Mouse (Mus musculus) embryo, embryonic 9.5 days (tissue): ENCODE data around the gene Kirrel2.
"Not testable (repeated sequence)": the region's sequence is repeated elsewhere in the genome, so short reads cannot be mapped to it uniquely, and the experiment has no call there.

ENCODE experiments used
- DNase-seq: peaks from one replicate; pipeline ENCODE4 v3.0.0-alpha.2; 2017; ENCODE audit errors: extremely low spot score

The Kirrel2 gene

DNA sequence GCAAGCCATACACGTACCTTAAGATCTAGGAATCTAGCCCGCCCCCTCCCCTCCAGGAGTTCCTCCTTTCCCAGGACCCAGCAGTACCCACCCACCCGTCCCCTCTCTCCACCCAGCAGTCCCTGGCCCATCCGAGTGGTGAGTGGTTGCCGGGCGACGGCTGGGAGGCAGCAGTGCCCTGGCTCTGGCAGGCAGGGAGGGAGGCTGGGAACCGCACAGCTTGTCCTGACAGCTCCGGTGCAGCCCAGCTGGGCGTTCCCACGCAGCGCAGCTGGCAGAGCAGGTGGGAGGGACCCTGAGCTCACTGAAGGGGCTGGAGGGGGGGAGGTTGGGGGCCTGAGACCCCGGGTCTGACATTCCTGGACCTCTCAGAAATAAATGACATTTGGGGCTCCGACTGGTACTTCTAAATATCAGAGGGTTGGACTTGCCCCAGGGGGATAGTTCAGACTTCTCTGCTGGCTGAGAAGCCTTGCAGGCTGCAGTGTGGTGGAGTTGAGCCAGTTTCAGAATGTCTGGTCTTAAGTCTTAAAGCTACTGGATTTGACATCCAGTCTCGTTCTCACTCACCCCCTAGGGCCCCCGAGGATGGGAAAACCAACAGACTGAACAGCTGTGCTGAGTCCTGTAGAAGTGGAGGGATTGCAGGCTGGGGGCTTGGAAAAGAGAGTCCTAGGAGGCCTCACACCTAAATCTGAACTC is at the start of gene Kirrel2, which contains the start of gene Nphs1:
Gene Kirrel2, minus strand, starts transcription at position 62 of the 702 bp plus-strand sequence.
Gene Nphs1, plus strand, starts transcription at position 687 of the 702 bp plus-strand sequence.
- peak; percentile 48 for DNase-seq

DNA sequence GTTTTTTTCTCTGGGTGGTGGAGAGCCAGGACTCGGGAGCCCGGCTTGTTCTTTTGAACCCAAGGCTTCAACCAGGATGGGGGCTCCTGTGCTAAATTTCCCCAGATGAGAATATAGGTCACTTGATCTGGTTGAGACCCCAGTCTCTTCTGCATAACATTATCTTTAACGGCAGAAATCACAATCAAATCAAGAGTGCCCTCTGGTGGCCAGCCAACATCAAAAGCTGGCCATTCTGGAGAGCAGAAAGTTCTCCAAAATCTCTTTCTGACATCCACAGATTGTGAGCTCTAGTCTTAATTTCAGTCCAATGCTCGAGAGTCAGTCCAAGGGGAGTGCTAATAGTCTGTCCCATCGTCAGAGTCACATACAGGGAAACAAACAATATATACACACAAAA is 43.7 kb upstream of the Kirrel2 start:
- not testable (repeated sequence) for DNase-seq

- not testable (repeated sequence) for DNase-seq
Measured at GRCm38 (mm10) chr7:30495506-30496042, 38.1 kb upstream of the Kirrel2 start.

DNA sequence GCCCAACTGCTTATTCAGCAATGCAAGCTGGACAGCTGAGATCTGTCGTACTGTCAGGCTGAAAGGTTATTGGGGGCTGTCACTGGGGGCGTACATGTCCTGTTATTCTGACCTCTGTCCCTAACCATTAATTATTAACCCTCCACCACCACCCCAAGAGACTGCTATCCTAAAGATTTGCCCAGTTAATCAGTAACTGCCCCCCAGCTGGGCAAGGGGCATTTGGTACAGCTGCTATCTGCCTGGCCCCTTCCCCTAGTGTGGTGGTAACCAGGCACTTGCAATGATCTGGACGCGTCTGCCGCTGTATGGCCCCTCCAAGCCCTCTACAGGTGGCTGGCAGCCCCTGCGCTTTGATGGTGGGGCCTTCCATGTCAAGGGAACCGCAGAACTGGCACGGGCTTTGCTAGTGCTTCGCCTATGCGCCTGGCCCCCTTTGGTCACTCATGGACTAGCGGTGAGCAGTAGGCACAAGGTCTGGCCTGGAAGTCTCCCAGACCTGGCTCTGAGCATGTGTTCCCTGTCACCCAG is 36.0 kb upstream of the Kirrel2 start, which contains the start of gene Prodh2:
Gene Prodh2, plus strand, starts transcription at position 222 of the 531 bp plus-strand sequence.
- DNase-seq, result no peak

- DNase-seq, result peak; percentile 56
Measured at GRCm38 (mm10) chr7:30492765-30493164, 35.3 kb upstream of the Kirrel2 start.

DNA sequence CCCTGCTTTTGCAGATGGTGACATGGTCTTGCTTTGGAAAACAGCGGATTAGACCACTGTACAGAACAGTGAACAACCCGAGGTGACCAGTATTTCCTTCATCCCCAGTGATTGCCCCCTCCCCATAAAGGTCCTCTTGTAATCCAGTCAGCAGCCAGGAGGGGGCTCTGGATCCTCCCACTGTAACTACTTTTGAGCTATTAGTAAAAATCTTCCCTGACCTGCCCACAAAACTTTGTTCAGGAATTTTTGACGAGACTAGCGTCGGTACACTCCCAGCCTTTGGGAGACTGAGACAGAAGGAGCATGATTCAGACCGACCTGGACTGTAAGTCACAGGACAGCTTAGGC is 33.4 kb upstream of the Kirrel2 start:
- no peak for DNase-seq

GRCm38 (mm10) chr7:30490251-30490956 is 32.9 kb upstream of the Kirrel2 start:
- peak; percentile 44 for DNase-seq

GRCm38 (mm10) chr7:30484250-30484649 is 26.8 kb upstream of the Kirrel2 start:
- peak; percentile 45 for DNase-seq

DNA sequence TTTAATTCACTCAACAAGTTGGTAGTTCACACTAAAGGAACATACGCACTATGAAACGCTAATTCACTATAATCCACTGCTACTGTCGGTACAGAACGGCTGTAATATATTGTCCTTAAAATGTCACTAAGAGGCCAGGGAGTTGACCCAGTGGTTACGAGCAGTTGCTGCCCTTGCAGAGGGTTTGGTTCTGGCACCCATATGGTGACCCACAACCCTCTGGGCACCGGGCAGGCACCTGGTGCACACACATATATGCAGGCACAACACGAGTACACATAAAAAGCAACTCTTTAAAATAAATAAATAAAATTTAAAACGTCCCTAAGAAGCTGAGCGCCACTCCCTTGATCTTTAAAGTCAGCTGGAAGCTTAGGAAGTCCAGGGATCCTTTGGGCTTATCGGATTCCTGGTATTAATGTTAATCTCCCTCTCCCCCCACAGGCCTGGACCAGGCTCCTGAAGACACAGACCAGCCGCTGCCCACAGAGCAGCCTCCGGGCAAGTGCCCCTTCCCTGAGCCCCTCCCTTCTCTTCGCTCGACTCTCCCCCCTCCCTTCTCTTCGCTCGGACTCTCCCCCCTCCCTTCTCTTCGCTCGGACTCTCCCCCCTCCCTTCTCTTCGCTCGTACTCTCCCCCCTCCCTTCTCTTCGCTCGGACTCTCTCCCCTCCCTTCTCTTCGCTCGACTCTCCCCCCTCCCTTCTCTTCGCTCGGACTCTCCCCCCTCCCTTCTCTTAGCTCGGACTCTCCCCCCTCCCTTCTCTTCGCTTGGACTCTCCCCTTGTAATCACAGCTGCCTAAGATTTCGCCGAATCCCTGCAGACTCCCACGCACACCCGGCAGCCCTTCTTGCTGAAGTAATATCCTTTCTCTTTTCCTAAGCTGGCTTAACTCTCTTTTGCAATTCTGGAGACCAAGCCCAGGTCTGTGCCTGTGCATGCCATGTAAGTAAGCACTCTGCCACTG is 20.2 kb upstream of the Kirrel2 start:
- DNase-seq, result no peak

DNA sequence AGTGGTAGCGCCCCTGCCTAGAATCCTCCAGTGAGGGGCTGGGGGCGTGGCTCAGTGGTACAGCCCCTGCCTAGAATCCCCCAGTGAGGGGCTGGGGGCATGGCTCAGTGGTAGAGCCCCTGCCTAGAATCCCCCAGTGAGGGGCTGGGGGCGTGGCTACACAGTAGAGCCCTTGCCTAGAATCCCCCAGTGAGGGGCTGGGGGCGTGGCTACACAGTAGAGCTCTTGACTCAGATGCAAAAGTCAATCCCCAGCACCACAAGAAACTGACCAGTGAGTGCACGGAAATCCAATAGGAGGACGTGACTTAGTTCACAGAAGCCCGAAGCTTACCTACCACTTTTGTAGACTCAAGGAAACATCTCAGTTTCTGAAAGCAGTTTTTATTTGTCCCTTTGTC is 18.6 kb upstream of the Kirrel2 start:
- not testable (repeated sequence) for DNase-seq

- DNase-seq, result no peak
Measured at GRCm38 (mm10) chr7:30474999-30475398, 17.5 kb upstream of the Kirrel2 start.

DNA sequence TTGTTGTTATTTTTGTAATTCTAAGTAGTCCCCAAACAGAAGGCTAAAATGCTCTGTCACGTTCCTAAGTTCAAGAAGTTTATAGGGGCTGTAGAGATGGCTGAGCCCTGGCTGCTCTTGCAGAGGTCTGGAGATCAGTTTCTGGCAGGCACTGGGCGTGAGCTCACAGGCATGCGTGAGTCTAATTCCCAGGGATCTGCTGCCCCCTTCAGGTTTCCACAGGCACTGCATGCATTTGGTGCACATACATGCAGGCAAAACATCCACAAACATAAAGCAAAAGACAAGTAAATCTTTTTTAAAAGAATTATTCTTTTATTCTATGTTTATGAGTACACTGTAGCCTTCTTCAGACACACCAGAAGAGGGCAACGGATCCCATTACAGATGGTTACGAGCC is 14.9 kb upstream of the Kirrel2 start:
- no peak for DNase-seq

GRCm38 (mm10) chr7:30464816-30465300 is 7.4 kb upstream of the Kirrel2 start:
- DNase-seq, result no peak

DNA sequence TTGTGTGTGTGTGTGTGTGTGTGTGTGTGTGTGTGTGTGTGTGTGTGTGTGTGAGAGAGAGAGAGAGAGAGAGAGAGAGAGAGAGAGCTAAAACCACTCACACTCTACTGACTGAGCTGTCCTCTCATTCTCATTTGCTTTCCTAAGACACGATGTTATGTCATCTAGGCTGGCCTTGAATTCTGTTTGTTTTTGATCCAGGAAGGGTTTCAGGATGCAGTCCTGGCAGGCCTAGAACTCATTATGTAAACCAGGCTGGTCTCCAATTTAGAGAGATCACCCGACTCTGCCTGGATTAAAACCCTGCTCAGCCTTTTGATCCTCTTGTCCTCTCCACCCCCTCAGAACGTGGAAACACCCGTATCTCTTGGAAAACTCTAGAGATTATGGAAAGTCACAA is 6.5 kb upstream of the Kirrel2 start:
- no peak for DNase-seq

DNA sequence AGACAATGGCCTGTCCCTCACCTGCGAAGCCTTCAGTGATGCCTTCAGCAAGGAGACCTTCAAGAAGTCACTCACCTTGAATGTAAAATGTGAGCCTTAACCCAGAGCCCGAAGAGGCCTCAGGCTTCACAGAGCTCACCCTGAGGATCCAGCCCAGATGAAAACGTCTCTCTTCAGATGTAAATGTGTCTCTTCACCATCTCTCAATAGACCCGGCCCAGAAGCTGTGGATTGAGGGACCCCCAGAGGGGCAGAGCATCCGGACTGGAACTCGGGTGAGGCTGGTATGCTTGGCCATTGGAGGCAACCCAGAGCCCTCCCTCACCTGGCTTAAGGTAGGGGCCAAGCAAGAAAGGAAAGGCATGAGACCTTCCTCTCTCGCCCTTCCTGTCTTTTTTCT is 6.1 kb upstream of the Kirrel2 start:
- DNase-seq, result no peak

GRCm38 (mm10) chr7:30459484-30459883 is 2.0 kb upstream of the Kirrel2 start:
- DNase-seq, result no peak

GRCm38 (mm10) chr7:30456911-30457628 is 420 bp downstream of the Kirrel2 start:
- DNase-seq, result no peak

DNA sequence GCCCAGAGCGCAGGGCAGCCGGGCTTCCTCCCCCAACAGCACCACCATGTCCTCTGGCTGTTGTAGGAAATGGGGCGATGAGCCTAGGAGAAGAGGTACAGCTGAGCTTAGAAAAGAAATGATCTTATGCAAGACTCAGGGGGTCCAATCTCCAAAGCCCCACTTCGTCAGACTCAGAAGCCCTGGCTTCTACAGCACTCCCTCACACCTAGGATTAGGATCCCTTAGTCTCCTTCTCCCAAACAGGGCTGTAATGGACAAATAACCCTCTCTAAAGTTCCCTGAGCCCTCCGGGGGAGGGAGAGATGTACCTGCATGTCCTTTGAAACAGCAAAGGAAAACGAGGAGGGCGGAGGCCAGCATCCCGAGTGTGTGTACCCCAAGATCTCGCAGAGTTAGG is 1.0 kb downstream of the Kirrel2 start:
- DNase-seq, result no peak

GRCm38 (mm10) chr7:30454259-30454658 is 3.2 kb downstream of the Kirrel2 start:
- DNase-seq, result no peak

DNA sequence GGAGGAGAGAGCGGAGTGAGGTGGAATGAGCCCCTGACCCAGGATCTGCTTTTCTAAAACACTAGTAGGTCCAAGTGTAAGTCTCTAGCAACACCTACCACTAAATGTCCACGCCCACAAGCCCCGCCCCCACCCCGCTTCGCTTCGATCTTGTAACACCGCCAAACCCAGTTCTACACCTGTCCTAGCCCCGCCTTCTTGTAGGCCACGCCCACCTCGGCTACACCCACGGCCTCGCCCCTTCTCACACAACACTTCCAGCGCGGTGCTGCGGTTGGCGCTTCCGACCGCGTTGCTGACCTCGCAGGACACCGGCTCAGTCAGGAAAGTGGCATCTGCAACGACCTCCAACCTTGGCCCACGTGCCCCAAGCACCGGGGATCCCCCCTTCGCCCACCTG is 3.7 kb downstream of the Kirrel2 start:
- no peak for DNase-seq

DNA sequence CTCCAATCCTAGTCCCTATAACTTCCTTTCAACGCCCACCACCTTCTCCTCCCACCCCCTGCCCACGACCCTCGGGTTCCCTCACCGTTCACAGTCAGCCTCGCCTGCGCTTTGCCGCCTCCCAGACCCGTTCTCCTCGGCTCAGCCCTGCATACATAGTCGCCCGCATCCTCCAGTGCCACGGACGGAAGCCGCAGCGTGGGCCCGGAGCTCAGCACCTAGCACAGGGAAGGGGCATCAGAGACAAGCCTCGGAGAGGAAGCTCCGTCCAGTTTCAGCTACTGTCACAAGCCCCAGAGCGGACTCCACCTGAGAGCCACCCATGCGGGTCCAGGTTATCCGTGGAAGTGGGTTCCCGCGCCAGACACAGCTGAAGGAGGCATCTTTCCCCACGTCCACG is 4.2 kb downstream of the Kirrel2 start:
- no peak for DNase-seq
